Mouse (Mus musculus) liver (tissue): ENCODE data around the gene Hoxc10.

Experiments used
- DNase-seq: peaks from one replicate; pipeline ENCODE4 v3.0.0-alpha.2; 2020; ENCODE audit warnings: mixed read lengths

Gene Hoxc10

DNA sequence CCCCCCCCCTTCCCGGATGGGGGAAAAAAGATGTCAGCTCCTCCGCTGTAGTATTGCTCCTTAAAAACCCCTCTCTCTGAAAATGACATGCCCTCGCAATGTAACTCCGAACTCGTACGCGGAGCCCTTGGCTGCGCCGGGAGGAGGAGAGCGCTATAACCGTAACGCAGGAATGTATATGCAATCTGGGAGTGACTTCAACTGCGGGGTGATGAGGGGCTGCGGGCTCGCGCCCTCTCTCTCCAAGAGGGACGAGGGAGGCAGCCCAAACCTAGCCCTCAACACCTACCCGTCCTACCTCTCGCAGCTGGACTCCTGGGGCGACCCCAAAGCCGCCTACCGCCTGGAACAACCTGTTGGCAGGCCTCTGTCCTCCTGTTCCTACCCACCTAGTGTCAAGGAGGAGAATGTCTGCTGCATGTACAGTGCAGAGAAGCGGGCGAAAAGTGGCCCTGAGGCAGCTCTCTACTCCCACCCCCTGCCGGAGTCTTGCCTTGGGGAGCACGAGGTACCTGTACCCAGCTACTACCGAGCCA lies at the start of gene Hoxc10:
TSS of gene Hoxc10 (plus strand) at position 21 of the 536 bp plus-strand sequence.
- no peak for DNase-seq

DNA sequence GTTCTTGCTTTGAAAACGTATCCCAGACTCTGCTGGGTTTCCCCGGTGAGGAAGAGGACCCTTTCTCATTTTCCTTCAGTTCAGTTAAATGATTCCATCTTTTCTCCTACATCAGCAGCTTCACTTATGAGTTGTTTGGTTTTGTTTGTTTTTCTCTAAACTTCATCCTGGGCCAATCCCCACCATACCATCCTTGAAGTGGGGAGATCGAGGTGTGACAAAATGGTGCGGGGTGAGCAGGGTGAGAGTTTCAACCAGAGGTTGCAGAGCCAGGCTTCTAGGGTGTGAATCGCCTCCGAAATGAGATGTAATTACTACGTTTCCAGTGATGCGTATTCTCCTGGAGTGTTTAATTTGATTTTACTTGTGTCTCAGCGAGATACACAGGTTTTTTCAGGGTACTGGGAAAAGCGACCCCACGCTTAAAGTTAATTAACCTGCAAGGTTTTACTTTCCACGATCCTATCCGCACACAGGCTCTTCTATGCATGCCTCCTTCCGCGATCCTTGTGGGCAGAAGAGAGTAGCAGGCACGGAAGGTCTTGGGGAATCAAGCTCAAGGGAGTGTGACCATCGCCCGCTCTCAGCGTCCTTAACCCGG lies 48.5 kb upstream of the Hoxc10 start:
- no peak for DNase-seq

DNA sequence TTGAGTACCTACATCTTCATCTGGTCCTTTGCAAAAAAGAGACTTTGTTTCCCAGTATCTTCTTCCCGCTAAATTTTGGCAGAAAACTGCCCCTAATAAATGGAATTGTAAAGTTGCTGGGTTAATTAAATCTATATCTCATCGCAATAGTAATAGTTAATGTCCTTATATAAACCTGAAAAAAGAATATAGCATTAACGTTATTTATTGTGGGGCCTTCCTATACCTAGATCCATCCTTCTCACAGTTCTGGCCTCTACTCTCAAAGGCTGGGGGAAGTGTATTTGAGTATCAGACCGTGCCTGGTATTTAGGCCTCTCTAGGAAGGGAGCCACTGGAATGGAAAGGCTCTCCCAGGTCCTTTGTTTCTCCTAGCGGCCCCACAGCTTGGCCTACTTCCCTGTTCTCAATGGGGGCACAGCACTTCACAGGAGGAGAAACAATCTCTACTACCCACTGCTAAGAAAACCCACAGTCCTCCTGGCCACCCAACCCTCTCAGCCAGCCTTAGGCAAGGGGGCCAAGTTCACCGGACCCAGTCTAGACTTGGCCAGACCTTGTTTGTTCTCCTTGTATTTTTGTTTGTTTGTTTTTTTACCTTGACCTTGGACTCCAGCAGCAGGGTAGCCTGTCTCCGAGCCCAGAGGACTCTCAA lies 47.9 kb upstream of the Hoxc10 start:
- DNase-seq, result no peak

- no peak for DNase-seq
These were observed 47.0 kb upstream of the Hoxc10 start for GRCm38 (mm10) chr15:102919336-102920180.

- peak; percentile 32 for DNase-seq
These were observed 46.0 kb upstream of the Hoxc10 start for GRCm38 (mm10) chr15:102920619-102921018.

- DNase-seq, result no peak
These were observed 45.3 kb upstream of the Hoxc10 start, which contains the start of gene Hoxc13 for GRCm38 (mm10) chr15:102921053-102922011. Hoxc13 (plus strand) TSS chr15:102921103.

DNA sequence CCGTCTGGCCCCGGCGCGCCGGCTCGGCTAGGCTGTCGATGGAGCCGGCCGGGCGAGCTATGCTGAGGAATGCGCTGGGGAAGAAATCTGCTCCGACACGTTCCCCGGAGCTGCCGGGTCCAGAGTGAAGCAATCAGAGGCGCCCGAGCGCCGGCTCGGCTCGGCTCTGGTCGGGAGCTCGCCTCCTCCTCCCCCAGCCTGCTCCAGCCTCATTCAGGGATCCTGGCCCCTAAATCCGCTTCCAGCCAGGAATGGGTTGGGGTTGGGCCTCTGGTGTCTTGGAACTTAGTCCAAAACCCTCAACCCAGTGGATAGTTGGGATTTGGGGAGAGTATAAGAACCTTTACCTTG lies 44.6 kb upstream of the Hoxc10 start:
- DNase-seq, result no peak

DNA sequence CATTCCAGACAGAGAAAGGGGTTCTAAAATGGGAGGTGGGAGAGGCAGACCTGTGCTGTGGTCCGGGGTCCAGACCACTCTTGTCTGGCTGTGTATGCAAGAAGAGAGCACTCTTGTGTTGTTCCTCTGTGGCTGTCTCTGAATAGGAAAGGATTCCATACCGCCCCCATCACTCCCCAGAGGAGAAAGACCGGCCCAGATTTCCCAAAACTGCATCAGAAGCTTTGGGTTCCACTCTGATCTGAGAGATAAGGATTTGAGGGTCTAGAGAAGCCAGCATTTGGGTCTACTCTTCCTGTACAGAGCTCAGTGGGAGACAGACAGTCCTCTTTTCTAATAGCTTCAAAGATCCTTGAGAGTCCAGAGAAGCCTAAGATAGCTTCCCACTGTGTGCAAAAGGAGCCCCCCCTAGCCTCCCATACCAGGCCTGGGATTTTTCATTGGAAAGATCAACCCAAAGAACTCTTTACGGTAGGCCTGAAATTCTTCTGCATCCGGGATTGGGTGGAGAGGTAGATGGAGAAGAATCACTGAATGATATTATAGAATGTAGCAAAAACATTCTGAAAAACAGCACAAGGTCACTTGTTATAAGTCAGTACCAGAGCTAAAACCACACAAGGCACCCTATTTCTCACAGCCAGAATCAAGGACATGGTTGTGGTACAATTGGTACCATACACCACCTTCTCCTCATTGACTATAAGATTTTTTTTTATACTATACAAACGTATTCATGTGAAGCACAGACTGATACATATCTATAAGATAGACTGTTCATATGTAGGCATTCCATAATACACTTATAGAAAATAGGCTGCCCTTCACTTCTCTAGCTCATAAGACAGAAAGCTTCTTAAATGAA lies 43.7 kb upstream of the Hoxc10 start:
- DNase-seq, result no peak

GRCm38 (mm10) chr15:102927032-102927645 lies 39.5 kb upstream of the Hoxc10 start:
- no peak for DNase-seq

- no peak for DNase-seq
These were observed 34.8 kb upstream of the Hoxc10 start for GRCm38 (mm10) chr15:102931706-102932358.

GRCm38 (mm10) chr15:102934438-102934837 lies 32.2 kb upstream of the Hoxc10 start:
- DNase-seq, result no peak

GRCm38 (mm10) chr15:102934897-102935296 lies 31.7 kb upstream of the Hoxc10 start:
- no peak for DNase-seq

DNA sequence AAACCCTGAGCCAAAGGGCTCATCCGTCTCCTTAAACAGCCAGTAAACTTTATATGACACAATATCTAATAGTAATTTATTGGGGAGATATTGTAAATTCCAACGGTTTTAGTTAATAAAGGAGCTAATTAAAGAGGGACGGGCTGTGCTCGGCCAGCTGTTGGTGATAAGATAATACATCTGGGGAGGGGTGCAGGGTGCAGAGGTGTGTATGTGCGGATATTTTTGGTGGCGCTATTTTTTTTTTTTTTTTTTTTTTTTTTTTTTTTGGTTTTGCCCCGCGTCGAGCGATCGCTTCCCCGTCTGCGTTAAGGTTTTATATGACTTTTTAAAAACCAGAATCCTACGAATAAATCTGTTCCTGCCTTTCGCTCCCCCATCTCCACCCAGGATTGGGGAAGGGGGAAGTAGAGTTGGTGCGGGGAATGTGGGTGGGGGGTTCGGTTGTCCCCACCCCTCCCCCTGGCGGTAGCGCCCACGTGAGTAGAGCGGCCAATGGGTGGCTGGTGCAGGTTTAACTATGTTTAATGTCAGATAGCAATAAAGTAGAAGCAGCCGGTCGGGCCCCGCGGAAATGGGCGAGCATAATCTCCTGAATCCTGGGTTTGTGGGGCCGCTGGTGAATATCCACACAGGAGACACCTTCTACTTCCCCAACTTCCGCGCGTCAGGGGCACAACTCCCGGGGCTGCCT lies 30.2 kb upstream of the Hoxc10 start, which contains the start of gene Hoxc12:
TSS of gene Hoxc12 (plus strand) at position 479 of the 694 bp plus-strand sequence.
- DNase-seq, result no peak

DNA sequence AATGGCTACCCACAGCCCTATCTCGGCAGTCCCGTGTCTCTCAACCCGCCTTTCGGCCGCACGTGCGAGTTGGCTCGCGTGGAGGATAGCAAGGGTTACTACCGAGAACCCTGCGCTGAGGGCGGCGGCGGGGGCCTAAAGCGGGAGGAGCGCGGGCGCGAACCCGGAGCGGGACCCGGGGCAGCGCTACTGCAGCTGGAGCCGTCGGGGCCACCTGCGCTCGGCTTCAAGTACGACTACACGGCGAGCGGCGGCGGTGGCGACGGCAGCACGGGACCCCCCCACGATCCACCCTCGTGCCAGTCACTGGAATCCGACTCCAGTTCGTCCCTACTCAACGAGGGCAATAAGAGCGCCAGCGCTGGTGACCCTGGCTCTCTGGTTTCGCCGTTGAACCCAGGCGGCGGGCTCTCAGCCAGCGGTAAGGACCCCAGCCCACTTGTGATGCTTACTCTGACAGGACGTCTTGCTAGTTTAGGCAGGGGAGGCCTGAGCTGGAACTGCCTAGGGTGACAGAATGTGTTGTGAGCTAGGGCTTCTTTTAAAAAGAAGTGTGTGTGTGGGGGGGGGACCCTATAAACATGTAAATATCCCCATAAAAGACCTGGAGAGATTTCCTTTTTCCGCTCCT lies 29.4 kb upstream of the Hoxc10 start:
- no peak for DNase-seq

DNA sequence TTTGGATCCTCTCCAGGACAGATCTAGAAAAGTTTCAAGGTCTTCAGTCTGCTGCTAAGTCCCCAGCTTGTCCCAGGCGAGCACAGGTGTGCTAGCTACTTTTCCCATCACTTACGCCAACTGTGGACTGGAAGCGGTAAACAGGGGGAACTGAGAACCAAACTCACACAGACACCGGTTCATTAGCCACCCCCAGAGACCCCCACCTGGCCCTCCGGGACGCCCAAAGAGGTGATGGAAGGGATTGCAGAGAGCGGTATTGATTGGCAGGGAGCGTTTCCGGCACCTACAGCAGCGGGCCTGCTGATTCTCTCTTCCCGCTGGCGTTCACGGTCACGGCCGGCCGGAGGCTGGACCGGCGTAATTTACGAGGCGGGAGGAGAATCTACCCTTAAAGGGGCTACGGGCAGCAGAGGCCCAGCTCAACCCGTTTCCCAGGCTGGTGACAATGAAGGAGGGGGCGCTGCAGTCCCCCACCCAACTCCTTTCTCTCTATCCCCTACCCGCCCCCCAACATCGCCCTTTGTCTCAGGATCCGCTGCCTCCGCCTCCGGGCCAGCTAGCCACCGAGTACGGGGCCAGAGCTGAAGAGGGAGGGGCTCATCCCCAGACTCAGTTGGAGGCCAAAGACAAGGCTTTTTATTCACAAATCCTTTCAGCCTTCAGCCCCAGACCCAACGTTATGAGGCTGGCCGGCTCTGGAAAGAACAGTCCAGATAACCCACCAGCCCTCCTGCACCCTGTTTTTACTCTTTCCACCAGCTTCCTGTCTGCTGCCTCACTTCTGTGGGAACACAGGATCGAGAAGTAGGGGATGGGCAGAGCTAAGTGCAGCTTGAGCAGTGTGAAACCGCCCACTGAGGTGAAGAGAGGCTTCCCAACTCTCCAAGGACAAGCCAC lies 27.1 kb upstream of the Hoxc10 start:
- DNase-seq, result no peak

- no peak for DNase-seq
These were observed 23.7 kb upstream of the Hoxc10 start for GRCm38 (mm10) chr15:102942739-102943467.

DNA sequence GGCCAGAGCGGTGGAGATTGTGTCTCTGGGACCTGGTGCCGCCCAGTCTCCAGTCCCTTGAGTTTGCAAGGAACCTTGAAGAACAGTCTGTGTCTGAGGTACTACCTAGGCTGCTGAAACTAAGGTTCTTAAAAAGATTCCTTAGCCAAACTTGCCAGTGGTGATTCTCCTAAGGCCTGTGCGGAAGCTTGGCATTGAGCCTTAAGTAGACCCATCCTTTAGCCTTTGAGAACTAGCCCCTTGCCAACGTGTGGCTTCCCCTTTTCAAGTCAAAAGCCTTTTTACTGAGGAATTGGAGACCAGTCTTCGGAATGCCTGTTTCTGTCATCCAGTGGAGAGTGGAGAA lies 23.2 kb upstream of the Hoxc10 start:
- DNase-seq, result no peak
